Mouse (Mus musculus) retina, embryonic 14.5 days (tissue): Measurements from ENCODE around the gene Zbtb20.

ENCODE experiments used
- DNase-seq: peaks from one replicate; pipeline ENCODE4 v3.0.0-alpha.2; 2015; ENCODE audit warnings: low spot score

Gene Zbtb20

GRCm38 (mm10) chr16:43362651-43363300, 487.1 kb downstream of the Zbtb20 start:
- DNase-seq = peak; percentile 25

- DNase-seq = peak; percentile 16
Measured at GRCm38 (mm10) chr16:43363316-43363715, 487.6 kb downstream of the Zbtb20 start.

GRCm38 (mm10) chr16:43363751-43364515, 488.3 kb downstream of the Zbtb20 start:
- peak; percentile 44 for DNase-seq

GRCm38 (mm10) chr16:43364516-43364910, 488.8 kb downstream of the Zbtb20 start:
- DNase-seq = no peak

GRCm38 (mm10) chr16:43365277-43365676, 489.6 kb downstream of the Zbtb20 start:
- no peak for DNase-seq

- DNase-seq = no peak
Measured at GRCm38 (mm10) chr16:43370496-43371020, 494.9 kb downstream of the Zbtb20 start.

- DNase-seq = no peak
Measured at GRCm38 (mm10) chr16:43376782-43377181, 501.1 kb downstream of the Zbtb20 start.

- no peak for DNase-seq
Measured at GRCm38 (mm10) chr16:43379351-43380325, 504.0 kb downstream of the Zbtb20 start.

GRCm38 (mm10) chr16:43381183-43381582, 505.5 kb downstream of the Zbtb20 start:
- DNase-seq = no peak

- no peak for DNase-seq
Measured at GRCm38 (mm10) chr16:43383149-43383740, 507.6 kb downstream of the Zbtb20 start.

- no peak for DNase-seq
Measured at GRCm38 (mm10) chr16:43384953-43385619, 509.4 kb downstream of the Zbtb20 start.

- no peak for DNase-seq
Measured at GRCm38 (mm10) chr16:43385620-43386210, 510.0 kb downstream of the Zbtb20 start.

GRCm38 (mm10) chr16:43386426-43386825, 510.7 kb downstream of the Zbtb20 start:
- DNase-seq = no peak

- DNase-seq = no peak
Measured at GRCm38 (mm10) chr16:43388389-43388788, 512.7 kb downstream of the Zbtb20 start.

GRCm38 (mm10) chr16:43390387-43390786, 514.7 kb downstream of the Zbtb20 start:
- DNase-seq = no peak

GRCm38 (mm10) chr16:43393382-43393781, 517.7 kb downstream of the Zbtb20 start:
- no peak for DNase-seq

GRCm38 (mm10) chr16:43394013-43394568, 518.4 kb downstream of the Zbtb20 start:
- no peak for DNase-seq

GRCm38 (mm10) chr16:43394760-43395159, 519.1 kb downstream of the Zbtb20 start:
- no peak for DNase-seq

- no peak for DNase-seq
Measured at GRCm38 (mm10) chr16:43396849-43397628, 521.4 kb downstream of the Zbtb20 start.
